Mouse (Mus musculus) colon, adult 2 months (tissue): ENCODE measurements around the gene Gm11111. TPM values are rescaled to one million over a fixed set of nuclear protein-coding genes. Genes with fewer than 3 reads are reported as not detected.

Source experiments
- polyA plus RNA-seq: library from polyadenylated mRNA; depleted of rRNA; stranded (reverse); fragments of >200 nt; gene quantifications from 2 replicates; pipeline ENCODE4 v1.2.3, GENCODE M21; 2012; rRNA removed

Gm11111 gene
- polyA plus RNA-seq = not detected in 2 replicates

DNA sequence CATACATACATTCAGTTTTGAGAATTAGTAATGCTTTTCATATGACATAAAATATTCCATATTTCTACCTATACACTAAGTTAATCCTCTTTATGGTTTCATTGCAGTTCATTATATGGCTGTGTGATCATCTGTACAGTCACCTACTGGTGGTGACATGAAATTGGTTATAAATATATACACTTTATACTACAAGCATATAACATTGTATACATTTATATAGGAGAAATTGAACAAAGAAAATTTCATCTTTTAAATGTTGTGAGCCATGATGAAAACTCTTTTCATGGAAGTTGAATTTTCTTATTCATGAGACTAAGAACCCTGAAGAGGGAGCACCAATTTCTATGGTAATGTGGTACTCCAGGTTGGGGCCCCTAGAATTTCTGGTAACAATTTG lies at the start of gene Gm11111:
Gene Gm11111 (plus strand): TSS at position 301 of the 400 bp plus-strand sequence.

Other genes starting within 250 kb of the Gm11111 start
- gene Cfap299, start 223.4 kb upstream of the Gm11111 start, polyA plus RNA-seq = not detected in 2 replicates